Mouse (Mus musculus) layer of hippocampus, adult 2 months (tissue): ENCODE results near the gene Rsc1a1. TPM values are rescaled to one million over a fixed set of nuclear protein-coding genes. Genes with fewer than 3 reads are reported as not detected.
A peak's percentile ranks its signal among the peaks of the same experiment; 100 is the strongest.

ENCODE experiments used
- DNase-seq, 2 experiments: peaks; one replicate each; pipeline ENCODE4 v3.0.0; 2022; ENCODE audit warnings: low spot score in 2 of 2
- H3K27ac ChIP-seq: fragments of 200-600 bp; 2 replicates; pipeline ENCODE4 v1.8.1; 2022
- H3K4me3 ChIP-seq: fragments of 200-600 bp; 2 replicates; pipeline ENCODE4 v1.8.1; 2022; ENCODE audit warnings: mild to moderate bottlenecking
- CTCF ChIP-seq: fragments of 200-600 bp; conservative IDR thresholded peaks from 2 replicates; pipeline ENCODE4 v1.8.1; 2022; ENCODE audit warnings: antibody characterized with exemption, mild to moderate bottlenecking, moderate library complexity
- long read RNA-seq, 2 experiments: library from polyadenylated mRNA; stranded (forward); transcript quantifications; one replicate each; pipeline ENCODE4 v2.0.0; 2021; ENCODE audit warnings: borderline mapping rate in 2 of 2
- total RNA-seq, 2 experiments: library from RNA; stranded (reverse); gene quantifications; 2 replicates each; pipeline ENCODE4 v1.2.3; 2021

The Rsc1a1 gene
- not detected for total RNA-seq
- long read RNA-seq, experiment 1, partial matches to known transcripts: 0 of 1 reads
- long read RNA-seq, experiment 1, other reads (novel, unspliced or antisense): 0 of 1 reads
- long read RNA-seq, experiment 2: 0 reads

DNA sequence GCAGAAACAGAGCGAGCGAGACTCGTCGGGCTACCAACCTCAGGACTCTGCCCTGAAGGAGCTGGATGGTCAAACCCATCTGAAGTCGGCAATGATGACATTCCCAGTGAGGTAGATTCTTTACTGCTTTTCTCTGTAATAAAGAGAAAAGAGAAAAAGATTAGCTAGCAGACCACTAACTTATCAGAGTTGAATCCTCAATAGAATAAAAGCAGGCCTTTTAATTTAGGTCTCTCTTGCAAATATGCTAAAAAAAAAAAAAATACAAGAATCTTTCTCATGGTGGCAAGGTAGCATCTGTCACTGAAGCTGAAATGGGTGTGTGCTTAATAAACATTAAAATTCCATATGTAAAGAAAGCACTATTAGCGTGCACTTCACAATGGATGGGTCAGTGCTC, at the start of gene Rsc1a1:
Rsc1a1 (minus strand) TSS at position 101 of the 400 bp plus-strand sequence.
- Histone ChIP-seq H3K27ac (peak within 1 kb of the TSS; percentile 56), H3K4me3 (no peak within 1 kb of the TSS)
- no peak for DNase-seq
- TF ChIP-seq CTCF: no peak

DNA sequence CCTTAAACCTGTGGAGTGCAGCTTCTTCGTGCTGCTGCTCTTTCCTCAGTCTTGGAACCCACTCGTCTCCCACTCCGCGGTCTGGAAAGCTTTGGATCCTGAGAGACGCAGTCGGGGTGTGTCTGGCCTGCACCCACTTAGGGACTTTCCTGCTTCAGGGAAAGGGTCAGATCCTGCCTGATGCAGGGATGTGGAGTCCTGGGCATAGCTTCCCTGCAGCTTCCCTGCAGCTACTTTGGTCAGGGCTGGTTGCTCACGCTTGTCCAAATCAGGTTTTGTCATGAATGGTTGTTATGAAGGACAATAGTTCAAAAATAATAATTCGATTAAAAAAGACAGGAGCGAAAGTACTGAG, 49.8 kb upstream of the Rsc1a1 start:
- TF ChIP-seq CTCF: no peak
- Histone ChIP-seq H3K4me3 (peak overlapping the region; percentile 60), H3K27ac (peak overlapping the region; percentile 88)
- DNase-seq: no peak

DNA sequence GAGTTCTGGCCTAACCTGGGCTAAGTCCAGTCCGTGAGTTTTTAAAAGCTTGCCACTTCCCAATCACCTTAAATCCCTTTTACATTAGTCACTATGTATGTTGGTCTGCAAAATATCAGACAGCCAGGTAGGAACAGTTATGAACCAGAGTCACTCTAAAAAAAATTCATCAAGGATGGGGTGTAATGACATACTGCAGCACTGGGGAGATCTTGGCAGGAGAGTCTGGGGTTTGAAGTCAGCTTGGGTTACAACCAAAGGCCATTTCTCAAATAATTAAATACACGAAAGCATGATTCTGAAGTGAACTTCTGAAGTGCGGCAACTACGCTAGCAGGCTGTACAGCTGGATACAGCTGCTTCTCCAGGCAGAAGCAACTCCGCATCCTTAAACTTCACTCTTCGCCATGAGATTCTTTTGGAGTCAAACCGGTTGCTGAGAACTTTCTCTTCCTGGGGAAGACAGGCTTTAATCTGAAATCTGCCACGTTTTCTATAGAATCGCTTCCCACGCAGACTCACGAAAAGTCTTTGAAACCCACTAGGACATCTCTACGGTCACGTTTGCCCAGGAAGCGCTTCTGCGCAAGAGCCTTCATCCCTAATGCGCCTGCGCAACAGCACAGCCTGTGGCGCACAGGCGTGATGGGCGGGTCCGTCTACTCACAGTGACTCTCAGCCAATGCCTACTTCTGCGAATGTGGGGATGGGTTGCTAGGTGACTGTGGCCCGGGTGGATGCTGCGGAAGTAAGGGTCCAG, 49.2 kb upstream of the Rsc1a1 start:
- DNase-seq: peak; percentile 90 to 95
- Histone ChIP-seq H3K4me3 (peak overlapping the region; percentile 60), H3K27ac (peak overlapping the region; percentile 88)
- 0 out of 2 replicates have a peak, but pooled peaks have one; percentile 10 for TF ChIP-seq CTCF

- no peak overlapping the region for H3K4me3 ChIP-seq
- no peak overlapping the region for H3K27ac ChIP-seq
- DNase-seq: no peak
- TF ChIP-seq CTCF: no peak
These were observed 46.4 kb upstream of the Rsc1a1 start for GRCm38 (mm10) chr4:141731766-141732165.

DNA sequence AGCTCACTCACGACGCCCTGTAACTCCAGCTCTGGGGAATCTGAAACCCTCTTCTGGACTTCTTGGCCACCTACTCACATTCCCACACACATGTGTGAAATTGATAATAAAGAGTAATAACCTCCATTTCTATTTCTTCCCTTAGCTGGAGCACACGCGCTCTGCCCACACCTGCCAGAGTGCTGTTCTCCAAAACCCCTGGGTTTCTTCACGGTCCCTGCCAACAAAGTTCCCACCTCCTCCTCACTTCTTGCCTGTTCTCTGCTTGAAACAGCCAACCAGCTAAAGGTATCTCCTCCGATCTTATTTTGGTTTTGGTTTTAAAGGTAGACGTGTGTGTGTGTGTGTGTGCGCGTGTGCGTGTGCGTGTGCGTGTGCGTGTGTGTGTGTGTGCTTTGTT, 45.0 kb upstream of the Rsc1a1 start:
- Histone ChIP-seq H3K27ac (no peak overlapping the region), H3K4me3 (no peak overlapping the region)
- DNase-seq: no peak
- TF ChIP-seq CTCF: no peak

GRCm38 (mm10) chr4:141729266-141729665, 43.9 kb upstream of the Rsc1a1 start:
- DNase-seq: no peak
- no peak overlapping the region for H3K4me3 ChIP-seq
- no peak for TF ChIP-seq CTCF
- no peak overlapping the region for H3K27ac ChIP-seq

GRCm38 (mm10) chr4:141725738-141726137, 40.3 kb upstream of the Rsc1a1 start:
- DNase-seq: no peak
- no peak for TF ChIP-seq CTCF
- Histone ChIP-seq H3K27ac (no peak overlapping the region), H3K4me3 (no peak overlapping the region)

DNA sequence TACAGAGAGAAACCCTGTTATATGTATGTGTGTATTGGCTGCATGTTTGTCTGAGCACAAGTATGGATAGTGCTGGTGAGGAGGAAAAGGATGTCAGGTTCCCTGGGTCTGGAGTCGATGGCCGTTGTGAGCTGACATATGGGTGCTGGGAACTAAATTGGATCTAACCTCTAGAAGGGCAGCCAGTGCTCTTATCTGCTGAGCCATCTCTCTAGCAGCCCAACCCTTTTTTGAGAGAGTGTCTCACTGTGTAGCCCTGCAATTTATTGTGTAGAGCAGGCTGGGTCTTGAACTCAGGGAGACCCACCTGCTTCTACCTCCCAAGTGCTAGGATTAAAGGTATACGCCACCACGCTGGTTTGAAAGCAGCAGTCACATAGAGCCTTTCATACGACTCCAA, 39.9 kb upstream of the Rsc1a1 start:
- no peak for TF ChIP-seq CTCF
- no peak for DNase-seq

DNA sequence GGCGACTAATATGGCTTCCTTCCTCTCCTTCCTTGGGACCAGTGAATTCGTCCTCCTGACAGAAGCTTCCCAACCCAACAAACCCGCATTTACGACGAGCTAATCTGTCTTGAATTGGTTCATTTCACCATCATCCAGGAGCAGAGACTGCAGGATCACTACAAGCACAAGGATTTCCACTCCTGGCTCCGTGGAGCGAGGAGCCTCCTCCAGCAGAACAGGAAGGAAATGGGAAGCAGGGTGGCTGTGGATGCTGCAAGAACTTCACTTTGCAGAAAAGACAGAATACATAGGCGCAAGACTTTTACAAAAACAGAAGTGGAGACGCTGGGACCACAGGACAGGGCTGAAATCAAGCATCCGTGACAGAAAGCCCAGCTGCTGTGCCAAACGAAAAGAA, 39.2 kb upstream of the Rsc1a1 start:
- DNase-seq: no peak
- TF ChIP-seq CTCF: no peak
- H3K27ac ChIP-seq: no peak overlapping the region
- no peak overlapping the region for H3K4me3 ChIP-seq

More for the DNA sequence above, 39.9 kb upstream of the Rsc1a1 start:
- no peak overlapping the region for H3K4me3 ChIP-seq
- no peak overlapping the region for H3K27ac ChIP-seq

- Histone ChIP-seq H3K4me3 (peak overlapping the region; percentile 73), H3K27ac (peak overlapping the region; percentile 89)
- DNase-seq: no peak
- TF ChIP-seq CTCF: no peak
These were observed 38.3 kb upstream of the Rsc1a1 start for GRCm38 (mm10) chr4:141723673-141724068.

DNA sequence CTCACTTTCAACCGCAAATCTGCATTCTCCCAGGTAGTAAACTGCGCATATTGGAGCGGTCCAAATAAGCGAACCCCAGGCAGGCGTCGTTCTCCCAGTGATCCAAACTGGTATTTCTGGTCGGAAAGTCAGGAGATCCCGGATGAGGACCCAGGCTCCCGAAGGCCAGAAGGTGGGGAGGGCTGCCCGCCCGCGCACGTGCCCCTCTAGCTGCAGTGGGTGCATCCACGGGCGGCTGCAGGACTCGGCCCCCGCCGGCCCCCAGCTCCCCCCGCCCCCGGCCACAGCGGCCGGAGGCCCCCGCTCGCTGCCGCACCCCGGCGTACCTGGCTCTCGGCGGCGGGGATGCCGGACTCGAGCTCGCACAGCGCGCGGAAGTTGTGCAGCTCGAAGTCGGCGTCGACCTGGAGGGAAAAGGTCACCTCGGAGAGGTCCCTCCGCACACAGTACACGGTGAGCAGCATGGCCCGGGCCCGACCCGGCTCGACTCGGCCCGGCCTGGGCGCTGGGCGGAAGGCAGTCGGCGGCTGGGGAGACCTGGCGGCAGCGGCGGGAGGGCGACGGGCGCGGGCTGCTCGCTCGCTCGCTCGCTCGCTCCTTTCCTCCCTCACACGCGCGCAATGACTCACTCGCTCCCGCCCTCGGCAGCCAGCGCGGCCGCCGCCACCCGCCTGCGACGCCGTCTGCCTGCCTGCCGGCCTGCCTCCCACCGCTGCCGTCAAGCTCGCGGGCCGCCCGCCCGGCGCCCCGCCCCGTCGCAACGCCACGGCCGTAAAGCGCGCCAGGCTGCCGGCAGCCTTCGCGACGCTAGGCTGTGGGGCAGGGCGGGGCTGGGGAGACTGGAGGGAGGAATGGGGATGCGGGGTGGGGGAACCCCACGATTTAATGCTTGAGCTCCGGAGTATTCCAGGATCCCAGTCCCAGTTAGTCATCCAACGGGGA, 37.6 kb upstream of the Rsc1a1 start, which contains the start of gene Ddi2:
Ddi2 (minus strand) TSS at position 689 of the 942 bp plus-strand sequence.
- H3K4me3 ChIP-seq: peak within 1 kb of the TSS; percentile 73
- H3K27ac ChIP-seq: peak within 1 kb of the TSS; percentile 98
- no peak for TF ChIP-seq CTCF
- DNase-seq: peak; percentile 92 to 93

DNA sequence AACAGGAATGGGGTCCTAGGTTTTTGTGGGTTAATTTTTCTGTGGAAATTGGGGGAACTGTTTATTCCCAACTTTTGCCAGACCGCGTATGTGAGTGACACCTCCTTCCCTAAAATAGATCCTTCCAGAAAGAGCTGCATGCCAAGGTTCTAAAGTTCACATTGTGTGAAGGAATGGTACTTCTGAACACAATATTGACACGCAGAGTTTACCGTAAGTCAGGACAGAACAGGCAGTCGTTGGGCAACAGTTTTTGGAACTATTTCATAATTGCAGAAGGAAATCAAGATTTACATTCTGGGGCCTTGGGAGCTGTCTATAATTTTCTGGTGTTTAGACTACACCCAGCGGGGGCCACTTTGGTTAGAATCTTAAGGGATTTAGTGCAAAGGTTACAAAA, 36.6 kb upstream of the Rsc1a1 start:
- no peak for TF ChIP-seq CTCF
- Histone ChIP-seq H3K4me3 (peak overlapping the region; percentile 73), H3K27ac (peak overlapping the region; percentile 98)
- no peak for DNase-seq

DNA sequence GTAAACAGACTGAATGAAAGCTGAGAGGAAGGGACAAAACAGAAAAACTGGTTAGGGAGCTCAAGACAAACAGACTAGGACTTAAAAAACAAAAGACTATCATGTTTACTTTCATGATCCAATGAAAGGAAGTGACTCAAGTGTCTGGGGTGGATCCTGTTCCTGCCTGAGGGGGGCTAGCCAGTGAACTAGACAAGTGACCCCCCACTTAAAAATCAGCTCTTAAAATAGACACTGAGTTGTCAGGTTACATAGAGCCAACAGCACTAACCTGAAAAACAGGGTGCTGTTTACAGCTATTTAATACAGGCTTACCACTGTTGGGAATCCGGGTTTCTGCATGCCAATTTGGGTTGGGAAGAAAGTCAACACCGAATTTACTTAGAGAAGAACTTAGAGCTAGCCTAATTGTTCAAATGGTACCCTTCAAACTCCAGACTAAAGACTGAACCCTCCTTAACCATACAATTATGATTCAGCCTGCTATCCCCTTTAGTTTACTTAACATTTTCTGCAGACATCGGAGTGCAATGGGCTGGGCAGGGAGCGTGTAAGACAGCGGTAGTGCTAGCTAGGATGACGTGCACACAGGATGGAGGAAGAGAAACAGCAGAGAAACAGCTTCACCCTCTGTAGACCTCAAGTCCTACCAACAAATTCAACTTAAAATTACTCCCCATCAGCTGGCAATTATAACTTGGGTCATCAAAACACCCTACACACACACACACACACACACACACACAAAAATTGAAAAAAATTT, 35.5 kb upstream of the Rsc1a1 start:
- Histone ChIP-seq H3K27ac (peak overlapping the region; percentile 59; the same call in 1 of the 2 replicates), H3K4me3 (peak overlapping the region; percentile 23; the same call in 1 of the 2 replicates)
- no peak for TF ChIP-seq CTCF
- DNase-seq: no peak
